Mouse (Mus musculus): Measurements from ENCODE around the gene Tpx2. TPM values are rescaled to one million over a fixed set of nuclear protein-coding genes. Genes with fewer than 3 reads are reported as not detected.

Tpx2 gene
- polyA plus RNA-seq, 1 experiment = 0.39 TPM

DNA sequence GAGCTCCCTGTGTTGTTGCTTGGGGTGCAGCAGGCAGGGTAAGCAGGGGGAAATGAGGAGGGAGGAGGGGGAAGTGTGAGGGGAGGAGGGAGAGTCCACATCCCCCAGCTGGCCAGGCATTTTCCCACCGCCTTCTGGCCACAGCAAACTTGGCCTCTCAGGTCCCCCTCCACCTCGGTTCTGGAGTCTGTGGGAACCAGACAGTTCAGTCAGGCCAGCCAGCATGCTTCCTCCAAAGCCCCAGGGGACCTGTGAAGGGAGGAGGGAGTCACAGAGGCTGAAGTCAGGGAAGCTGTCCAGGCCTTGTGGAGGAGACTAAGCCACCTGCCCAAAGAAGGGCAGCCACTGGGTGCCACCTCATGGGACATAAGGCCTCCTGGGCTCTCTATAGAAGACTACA, 82.5 kb downstream of the Tpx2 start:
- 34% methylated on average over 2 of the region's 2 CpGs for WGBS
- Histone ChIP-seq H3K27ac (ENCODE audit: insufficient read depth, low read depth, low read length) (0 out of 2 replicates have a peak overlapping the region, but pooled peaks have one; percentile 26), H3K4me1 (ENCODE audit: control insufficient read depth, insufficient read depth, low read length) (0 out of 2 replicates have a peak, but pooled peaks cover 5% of the 10 kb centered on the region), H3K36me3 (ENCODE audit: control insufficient read depth, insufficient read depth, low read length) (no peaks in the 10 kb centered on the region), H3K27me3 (replicated peaks; ENCODE audit: control insufficient read depth, insufficient read depth, low read length) (no peaks in the 10 kb centered on the region), H3K4me3 (ENCODE audit: insufficient read depth, low read depth, low read length) (no peak overlapping the region; the same call in 1 of the 2 replicates)
- peak; percentile 72 for DNase-seq
- TF ChIP-seq POLR2A (IDR thresholded peaks at IDR 0.05; ENCODE audit: low read depth, low read length) (no peak), CTCF (conservative IDR thresholded peaks at IDR 0.05; ENCODE audit: insufficient read depth, insufficient read length, low read depth, low read length) (no peak)

DNA sequence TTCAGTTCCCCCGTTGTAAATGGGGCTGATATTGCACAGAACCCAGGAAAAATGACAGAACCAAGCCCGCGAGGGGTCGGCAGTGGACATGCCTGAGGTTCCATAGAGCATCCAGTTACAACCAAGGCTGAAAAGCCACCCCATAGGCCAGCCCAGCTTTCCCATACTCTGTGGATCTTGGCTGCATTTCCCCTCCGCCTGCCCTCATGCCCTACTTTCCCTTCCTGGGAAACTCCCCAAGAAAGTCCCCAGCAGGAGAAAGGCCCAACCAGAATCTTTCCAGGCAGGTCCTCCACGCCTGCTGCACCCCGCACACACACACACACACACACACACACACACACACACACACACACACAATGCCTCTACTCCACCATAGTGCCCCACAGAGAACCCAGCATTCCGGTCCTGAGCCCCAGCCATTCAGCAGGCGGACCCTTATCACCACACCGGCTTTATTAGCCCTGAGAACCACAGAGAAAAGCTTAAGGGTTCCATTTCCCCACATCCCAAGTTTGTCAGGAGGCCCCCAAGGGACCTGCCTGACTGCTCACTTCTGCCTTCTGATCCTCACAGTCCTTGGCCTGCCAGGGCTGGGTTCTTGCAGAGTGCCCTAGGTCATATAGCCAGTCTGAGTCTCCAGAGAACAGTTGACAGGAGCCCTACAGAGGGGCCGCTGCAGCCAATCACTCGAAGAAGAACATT, 83.8 kb downstream of the Tpx2 start:
- 51% methylated on average over 12 of the region's 12 CpGs for WGBS
- Histone ChIP-seq H3K27me3 (replicated peaks; ENCODE audit: control insufficient read depth, insufficient read depth, low read length) (no peaks in the 10 kb centered on the region), H3K4me1 (ENCODE audit: control insufficient read depth, insufficient read depth, low read length) (0 out of 2 replicates have a peak, but pooled peaks cover 5% of the 10 kb centered on the region), H3K4me3 (ENCODE audit: insufficient read depth, low read depth, low read length) (peak overlapping the region; percentile 47), H3K36me3 (ENCODE audit: control insufficient read depth, insufficient read depth, low read length) (no peaks in the 10 kb centered on the region), H3K27ac (ENCODE audit: insufficient read depth, low read depth, low read length) (0 out of 2 replicates have a peak overlapping the region, but pooled peaks have one; percentile 17)
- no peak for TF ChIP-seq POLR2A (IDR thresholded peaks at IDR 0.05; ENCODE audit: low read depth, low read length)
- no peak for TF ChIP-seq CTCF (conservative IDR thresholded peaks at IDR 0.05; ENCODE audit: insufficient read depth, insufficient read length, low read depth, low read length)
- DNase-seq = peak; percentile 38

DNA sequence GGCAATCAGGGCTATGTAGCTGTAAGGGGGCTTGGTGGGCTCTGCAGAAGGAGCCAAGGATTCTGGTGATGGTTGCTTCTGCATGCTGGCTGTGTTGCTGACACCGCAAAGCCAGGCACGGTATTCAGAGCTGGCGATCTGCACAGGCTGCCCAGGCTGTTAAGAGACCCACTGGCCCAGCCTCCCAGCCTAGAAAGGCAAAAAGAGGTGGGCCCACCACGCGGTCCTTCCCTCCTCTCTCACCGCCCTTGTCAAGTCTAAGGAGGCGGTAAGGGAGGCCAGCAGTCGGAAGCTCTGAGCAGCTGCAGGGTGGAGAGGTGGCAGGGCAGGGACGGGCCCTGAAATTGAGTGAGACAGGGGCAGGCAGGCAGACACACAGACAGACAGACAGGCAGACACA, 85.3 kb downstream of the Tpx2 start, which contains the start of gene Foxs1:
TSS of gene Foxs1 (minus strand) at position 161 of the 400 bp plus-strand sequence.
- no peaks in the 10 kb centered on the region for H3K4me1 ChIP-seq (ENCODE audit: control insufficient read depth, insufficient read depth, low read length)
- no peaks in the 10 kb centered on the region for H3K36me3 ChIP-seq (ENCODE audit: control insufficient read depth, insufficient read depth, low read length)
- peak within 1 kb of the TSS; percentile 17; the same call in 1 of the 2 replicates for H3K27ac ChIP-seq (ENCODE audit: insufficient read depth, low read depth, low read length)
- TF ChIP-seq CTCF (conservative IDR thresholded peaks at IDR 0.05; ENCODE audit: insufficient read depth, insufficient read length, low read depth, low read length) (no peak), POLR2A (IDR thresholded peaks at IDR 0.05; ENCODE audit: low read depth, low read length) (no peak)
- DNase-seq = peak; percentile 70
- peak within 1 kb of the TSS; percentile 47 for H3K4me3 ChIP-seq (ENCODE audit: insufficient read depth, low read depth, low read length)
- no peaks in the 10 kb centered on the region for H3K27me3 ChIP-seq (replicated peaks; ENCODE audit: control insufficient read depth, insufficient read depth, low read length)
- WGBS = 29% methylated on average over 9 of the region's 9 CpGs

DNA sequence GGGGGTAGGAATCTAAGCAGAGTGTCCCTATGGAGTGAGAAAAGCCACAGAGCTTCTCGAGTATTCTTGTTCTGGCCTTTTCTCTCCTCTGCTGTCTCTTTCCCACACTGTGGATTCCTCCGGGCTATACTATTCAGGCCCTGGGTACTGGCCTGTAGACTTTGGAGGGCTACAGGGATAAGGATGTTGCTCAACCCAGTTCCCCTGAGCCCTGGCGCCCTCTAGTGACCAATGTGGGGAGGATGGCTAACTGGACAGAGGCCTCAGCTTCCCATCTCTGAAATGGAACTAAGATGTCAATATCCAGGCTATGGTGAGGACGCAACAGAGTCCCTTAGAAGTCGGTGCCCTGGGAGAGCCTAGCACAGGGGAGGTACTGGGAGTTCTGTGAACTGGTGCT, 85.8 kb downstream of the Tpx2 start:
- Histone ChIP-seq H3K4me3 (ENCODE audit: insufficient read depth, low read depth, low read length) (no peak overlapping the region), H3K4me1 (ENCODE audit: control insufficient read depth, insufficient read depth, low read length) (no peaks in the 10 kb centered on the region), H3K36me3 (ENCODE audit: control insufficient read depth, insufficient read depth, low read length) (no peaks in the 10 kb centered on the region), H3K27me3 (replicated peaks; ENCODE audit: control insufficient read depth, insufficient read depth, low read length) (no peaks in the 10 kb centered on the region), H3K27ac (ENCODE audit: insufficient read depth, low read depth, low read length) (peak overlapping the region; percentile 12; the same call in 1 of the 2 replicates)
- peak; percentile 64 for DNase-seq
- no peak for TF ChIP-seq POLR2A (IDR thresholded peaks at IDR 0.05; ENCODE audit: low read depth, low read length)
- TF ChIP-seq CTCF (conservative IDR thresholded peaks at IDR 0.05; ENCODE audit: insufficient read depth, insufficient read length, low read depth, low read length) = peak; percentile 74
- WGBS = 41% methylated on average over 5 of the region's 5 CpGs

DNA sequence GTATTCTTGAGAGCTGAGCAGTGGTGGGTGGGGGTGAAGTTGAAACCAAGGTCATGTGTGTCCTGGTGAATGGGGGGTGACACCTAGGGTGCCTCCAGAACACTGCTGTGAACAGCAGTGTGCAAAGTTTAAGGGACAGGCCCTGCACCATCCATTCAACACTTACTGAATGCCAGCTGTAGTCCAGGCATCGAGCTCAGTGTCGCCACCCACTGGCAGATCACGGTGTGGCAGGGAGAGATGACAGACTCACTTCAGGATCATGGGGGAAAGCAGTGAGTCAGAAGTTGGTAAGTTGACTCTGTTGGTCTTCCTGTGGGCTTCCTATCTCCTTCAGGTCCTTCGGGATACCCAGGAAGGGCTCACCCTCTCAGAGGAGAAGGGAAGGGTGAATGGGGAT, 92.1 kb downstream of the Tpx2 start:
- WGBS = 14% methylated on average over 4 of the region's 4 CpGs

DNA sequence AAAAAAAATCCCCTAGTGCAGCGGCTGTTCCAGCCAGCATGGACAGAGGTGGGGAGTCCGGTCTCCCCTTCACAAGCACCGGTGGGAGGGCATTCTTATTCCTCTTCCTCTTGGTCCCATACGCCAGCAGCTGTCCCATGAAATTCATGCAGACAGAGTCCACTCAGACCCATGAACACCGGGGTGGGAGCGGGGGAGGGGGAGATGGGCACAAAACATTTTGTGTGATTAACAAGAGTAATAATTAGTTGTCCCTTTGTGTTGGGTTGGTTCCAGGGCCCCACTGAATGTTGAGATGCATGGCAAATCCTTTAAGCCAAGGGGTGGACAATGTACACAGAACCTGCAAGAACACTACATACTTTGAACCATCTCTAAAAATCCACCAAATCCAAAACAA, 93.3 kb downstream of the Tpx2 start:
- Histone ChIP-seq H3K4me3 (ENCODE audit: insufficient read depth, low read depth, low read length) (no peak overlapping the region), H3K27me3 (replicated peaks; ENCODE audit: control insufficient read depth, insufficient read depth, low read length) (no peaks in the 10 kb centered on the region), H3K36me3 (ENCODE audit: control insufficient read depth, insufficient read depth, low read length) (no peaks in the 10 kb centered on the region), H3K27ac (ENCODE audit: insufficient read depth, low read depth, low read length) (no peak overlapping the region), H3K4me1 (ENCODE audit: control insufficient read depth, insufficient read depth, low read length) (no peaks in the 10 kb centered on the region)
- 72% methylated on average over 6 of the region's 6 CpGs for WGBS
- no peak for DNase-seq
- no peak for TF ChIP-seq CTCF (conservative IDR thresholded peaks at IDR 0.05; ENCODE audit: insufficient read depth, insufficient read length, low read depth, low read length)
- no peak for TF ChIP-seq POLR2A (IDR thresholded peaks at IDR 0.05; ENCODE audit: low read depth, low read length)

More for the DNA sequence above, 92.1 kb downstream of the Tpx2 start:
- Histone ChIP-seq H3K4me3 (ENCODE audit: insufficient read depth, low read depth, low read length) (no peak overlapping the region), H3K4me1 (ENCODE audit: control insufficient read depth, insufficient read depth, low read length) (no peaks in the 10 kb centered on the region), H3K27me3 (replicated peaks; ENCODE audit: control insufficient read depth, insufficient read depth, low read length) (no peaks in the 10 kb centered on the region), H3K27ac (ENCODE audit: insufficient read depth, low read depth, low read length) (no peak overlapping the region), H3K36me3 (ENCODE audit: control insufficient read depth, insufficient read depth, low read length) (no peaks in the 10 kb centered on the region)
- TF ChIP-seq CTCF (conservative IDR thresholded peaks at IDR 0.05; ENCODE audit: insufficient read depth, insufficient read length, low read depth, low read length) (peak; percentile 76), POLR2A (IDR thresholded peaks at IDR 0.05; ENCODE audit: low read depth, low read length) (no peak)
- DNase-seq = peak; percentile 34

DNA sequence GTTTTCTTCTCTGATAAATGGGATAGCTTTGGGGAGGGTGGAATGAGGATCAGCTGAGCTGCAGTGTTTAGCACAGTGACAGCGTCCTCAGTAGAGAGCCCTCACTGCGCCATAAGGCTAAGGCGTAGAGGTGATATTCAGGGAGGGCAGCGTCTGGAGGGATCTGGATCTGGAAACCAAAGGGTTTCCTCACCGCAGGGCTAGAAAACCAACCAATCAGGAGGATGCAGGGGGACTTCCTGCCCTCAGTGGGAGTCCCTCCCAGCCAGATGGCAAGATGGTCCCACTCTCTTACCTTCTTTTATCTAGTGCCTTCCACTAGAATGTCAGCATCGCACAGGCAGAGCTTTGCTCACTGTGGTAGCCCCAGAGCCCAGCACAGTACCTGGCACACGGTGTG, 94.0 kb downstream of the Tpx2 start:
- 46% methylated on average over 7 of the region's 7 CpGs for WGBS
- no peak overlapping the region for H3K27ac ChIP-seq (ENCODE audit: insufficient read depth, low read depth, low read length)
- DNase-seq = no peak
- no peaks in the 10 kb centered on the region for H3K4me1 ChIP-seq (ENCODE audit: control insufficient read depth, insufficient read depth, low read length)
- no peak overlapping the region for H3K4me3 ChIP-seq (ENCODE audit: insufficient read depth, low read depth, low read length)
- no peak for TF ChIP-seq CTCF (conservative IDR thresholded peaks at IDR 0.05; ENCODE audit: insufficient read depth, insufficient read length, low read depth, low read length)
- no peak for TF ChIP-seq POLR2A (IDR thresholded peaks at IDR 0.05; ENCODE audit: low read depth, low read length)
- no peaks in the 10 kb centered on the region for H3K36me3 ChIP-seq (ENCODE audit: control insufficient read depth, insufficient read depth, low read length)
- no peaks in the 10 kb centered on the region for H3K27me3 ChIP-seq (replicated peaks; ENCODE audit: control insufficient read depth, insufficient read depth, low read length)

Measured in kidney, adult 2 months (tissue).